Mouse (Mus musculus) ES-E14 (cell line): ENCODE data around the gene Eif5b.

Experiments
- HCFC1 ChIP-seq: IDR thresholded peaks from 2 replicates; pipeline ENCODE4 v1.6.1; 2012; ENCODE audit warnings: low read length, inconsistent platforms, borderline replicate concordance; ENCODE audit not compliant: insufficient read depth
- ZC3H11A ChIP-seq: IDR thresholded peaks from 2 replicates; pipeline ENCODE4 v1.6.1; 2012; ENCODE audit warnings: low read depth, mild to moderate bottlenecking, inconsistent platforms, low read length, borderline replicate concordance

DNA sequence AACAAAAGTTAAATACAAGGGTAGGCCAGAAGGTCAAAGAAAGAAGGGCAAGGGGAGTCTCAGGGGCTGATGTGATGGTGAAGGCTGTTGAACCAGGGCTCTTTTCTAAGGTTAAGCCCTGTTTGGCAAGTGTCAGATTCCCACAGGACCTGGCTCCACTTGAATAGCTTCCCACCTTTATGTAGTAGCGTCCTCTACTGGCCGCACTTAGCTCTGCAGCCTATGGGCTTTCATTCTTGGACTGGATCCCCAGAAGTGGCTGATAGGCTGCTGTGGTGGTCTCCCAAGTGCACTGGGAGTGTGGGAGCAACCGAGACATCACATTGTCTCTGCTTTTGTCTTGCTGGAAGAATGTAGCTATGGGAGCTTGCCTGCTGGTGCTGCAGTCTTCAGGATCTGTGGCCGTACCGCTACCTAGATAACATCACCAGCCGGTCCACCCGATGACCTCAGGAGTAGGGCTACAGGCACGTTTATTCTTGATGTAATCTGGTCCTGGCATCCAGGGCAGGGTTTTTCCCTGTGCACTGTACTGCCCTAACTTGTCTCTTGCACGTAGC, 12.0 kb upstream of the Eif5b start:
- TF ChIP-seq HCFC1 (no peak), ZC3H11A (0 out of 2 replicates have a peak, but pooled peaks have one; percentile 23)
